Mouse (Mus musculus) gastrocnemius, adult 2 months (tissue): ENCODE results near the gene Zfp36l2. TPM values are rescaled to one million over a fixed set of nuclear protein-coding genes. Genes with fewer than 3 reads are reported as not detected.
"Not testable (repeated sequence)": the region's sequence is repeated elsewhere in the genome, so short reads cannot be mapped to it uniquely, and the experiment has no call there.

Source experiments
- DNase-seq: peaks from one replicate; pipeline ENCODE4 v3.0.0; 2022
- H3K27ac ChIP-seq: fragments of 200-600 bp; 2 replicates; pipeline ENCODE4 v1.8.1; 2022; ENCODE audit warnings: mild to moderate bottlenecking
- H3K4me3 ChIP-seq: fragments of 200-600 bp; 2 replicates; pipeline ENCODE4 v1.8.1; 2022; ENCODE audit warnings: mild to moderate bottlenecking, moderate library complexity
- CTCF ChIP-seq: fragments of 200-600 bp; IDR thresholded peaks from 2 replicates; pipeline ENCODE4 v1.8.1; 2022; ENCODE audit warnings: antibody characterized with exemption, mild to moderate bottlenecking, moderate library complexity
- intact Hi-C: fragments of 180-260 bp; cut with DNase I; formaldehyde crosslinking; loops from one replicate; pipeline ENCODE4 v1.15.1; 2025
- total RNA-seq, 2 experiments: library from RNA; stranded (reverse); gene quantifications; 2 replicates each; pipeline ENCODE4 v1.2.3; 2021

Zfp36l2 gene
- total RNA-seq, 2 experiments from 2014 or later: 9.7 to 10.1 TPM

DNA sequence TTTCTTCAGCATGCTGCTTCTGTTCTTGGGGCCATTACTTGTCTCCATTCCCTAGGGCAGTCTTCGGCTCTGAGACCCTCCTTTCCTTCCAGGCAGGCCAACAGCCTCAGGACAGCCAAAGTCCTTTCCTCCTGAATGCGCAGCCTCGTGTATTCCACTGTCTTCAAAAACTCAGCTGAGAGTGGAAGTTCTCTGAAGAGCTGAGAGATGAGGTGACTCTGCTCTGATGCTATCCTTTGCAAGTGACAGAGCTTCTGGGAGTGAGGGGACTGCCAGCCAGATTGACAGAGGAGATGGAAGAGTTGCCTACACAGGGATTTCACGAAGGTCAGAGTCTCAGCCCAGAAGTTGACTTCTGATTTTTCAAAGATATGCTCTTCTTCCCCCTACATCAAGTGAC is 4.2 kb upstream of the Zfp36l2 start:
- intact Hi-C loops: loop anchor here (1.0 to 2.0 kb wide), 3 partner anchors 164 to 289 kb away; no protein-coding TSS in a partner anchor
- H3K4me3 ChIP-seq: no peak overlapping the region
- H3K27ac ChIP-seq: no peak overlapping the region
- no peak for DNase-seq
- TF ChIP-seq CTCF: no peak

DNA sequence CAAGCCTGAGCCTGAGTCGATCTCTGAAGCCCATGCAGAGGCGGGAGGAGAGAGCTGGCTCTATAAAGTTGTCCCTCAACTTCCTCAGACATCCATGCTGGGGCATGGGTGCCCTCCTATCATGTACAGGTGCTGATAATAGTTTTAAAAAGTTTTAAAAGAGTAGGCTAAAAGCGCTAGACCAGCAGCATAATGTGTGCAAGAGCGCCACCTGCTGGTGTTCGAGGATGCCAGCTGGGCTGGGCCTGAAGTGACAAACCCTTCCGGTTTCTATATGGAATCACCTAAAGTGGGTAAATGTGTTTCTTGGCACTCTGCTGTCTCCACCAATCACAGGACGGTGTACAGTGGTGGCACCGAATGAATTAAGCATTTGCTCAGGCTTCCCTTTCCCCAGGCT is 3.1 kb upstream of the Zfp36l2 start:
- peak; percentile 89 for DNase-seq
- intact Hi-C loops: loop anchor here (1.0 to 2.0 kb wide), 3 partner anchors 163 to 288 kb away; no protein-coding TSS in a partner anchor
- Histone ChIP-seq H3K4me3 (no peak overlapping the region), H3K27ac (0 out of 2 replicates have a peak overlapping the region, but pooled peaks have one; percentile 94)
- peak; percentile 97 for TF ChIP-seq CTCF

DNA sequence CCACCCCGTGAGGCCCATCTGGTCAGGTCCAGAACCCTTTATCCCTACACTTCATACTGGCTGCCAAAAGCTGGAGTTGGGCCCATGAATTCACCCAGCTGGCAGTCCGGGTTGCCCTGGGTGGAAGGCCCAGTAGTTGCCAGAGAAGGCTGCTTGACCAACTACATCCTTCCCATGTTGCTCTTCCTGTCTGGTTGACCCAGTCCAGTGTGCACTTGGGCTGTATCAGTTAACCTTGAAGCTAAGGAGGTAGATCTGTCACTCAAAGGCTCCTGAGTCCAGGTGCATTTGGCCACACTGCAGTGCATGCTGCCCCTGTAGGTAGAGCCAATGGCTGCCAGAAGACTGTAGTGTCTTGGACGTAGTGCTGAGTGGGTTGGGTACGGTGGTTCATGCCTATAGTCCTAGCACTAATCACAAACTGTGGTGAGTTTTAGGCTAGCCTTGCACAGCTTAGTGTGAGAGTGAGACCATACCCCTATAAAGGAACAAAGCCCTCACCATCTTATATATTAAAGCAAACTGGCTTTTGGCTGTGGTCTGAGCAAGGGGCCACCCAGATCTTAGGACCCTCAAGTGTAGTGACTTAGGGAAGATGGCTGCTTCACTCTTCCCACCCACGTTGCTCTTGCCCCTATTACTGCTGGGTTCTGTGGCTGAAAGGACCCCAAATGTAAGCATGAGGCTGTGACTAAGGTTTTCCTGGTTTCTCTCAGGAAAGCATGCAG is 1.5 kb upstream of the Zfp36l2 start:
- peak overlapping the region; percentile 94 for H3K27ac ChIP-seq
- peak; percentile 55 for DNase-seq
- H3K4me3 ChIP-seq: peak overlapping the region; percentile 89
- no peak for TF ChIP-seq CTCF
- intact Hi-C loops: loop anchor here (2.0 to 5.0 kb wide), 2 partner anchors 42 to 216 kb away; no protein-coding TSS in a partner anchor

DNA sequence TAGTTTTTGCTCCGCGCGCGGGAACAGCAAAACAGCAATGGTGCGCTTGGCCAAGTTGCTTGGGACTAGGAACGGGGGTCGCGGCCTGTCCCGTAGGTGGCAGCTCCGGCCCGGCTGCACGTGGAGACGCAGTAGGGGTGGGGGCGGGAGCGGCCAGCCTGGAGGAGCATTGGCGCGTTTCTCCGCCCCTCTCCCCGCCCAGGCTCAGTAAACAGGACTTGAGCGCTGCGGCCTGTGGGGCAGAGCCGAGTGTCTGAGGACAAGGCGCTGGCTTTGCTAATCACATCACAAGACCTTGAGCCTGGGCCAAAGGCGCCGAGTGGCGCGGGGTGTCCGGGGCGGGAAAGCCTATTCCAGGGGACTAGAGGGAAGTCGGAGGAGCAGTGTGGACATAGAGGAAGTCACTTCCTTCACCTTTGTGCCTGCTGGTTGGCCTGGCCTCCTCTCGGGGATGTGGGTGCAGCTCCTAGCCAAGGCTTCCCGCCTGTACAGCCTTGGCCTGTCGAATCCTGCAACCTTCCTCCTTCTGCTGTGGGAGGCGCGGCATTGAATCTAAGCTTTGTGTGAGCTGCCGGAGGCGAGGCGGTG is 721 bp upstream of the Zfp36l2 start:
- Histone ChIP-seq H3K4me3 (peak overlapping the region; percentile 89), H3K27ac (peak overlapping the region; percentile 94)
- peak; percentile 95 for DNase-seq
- no peak for TF ChIP-seq CTCF
- intact Hi-C loops: loop anchor here (1.0 to 5.0 kb wide), 3 partner anchors 41 to 216 kb away; no protein-coding TSS in a partner anchor

DNA sequence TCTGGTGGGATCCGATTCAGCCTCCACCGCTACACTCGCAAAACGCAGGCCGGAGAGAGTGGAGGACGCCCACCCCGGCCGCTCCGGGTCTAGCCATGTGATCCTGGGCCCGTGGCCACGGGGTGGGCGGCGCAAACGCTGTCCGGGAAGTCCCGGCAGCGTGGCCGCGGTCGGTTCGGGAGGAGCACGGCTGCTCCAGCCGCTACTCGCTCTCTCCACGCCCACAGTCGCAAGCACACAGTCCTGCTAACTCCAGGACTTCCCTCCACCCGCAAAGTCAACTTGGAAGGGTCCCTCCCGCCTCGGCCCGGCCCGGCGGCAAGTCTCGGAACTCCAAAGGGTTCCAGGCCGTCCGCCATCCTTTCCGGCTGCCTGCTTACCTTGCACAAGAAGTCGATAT is 483 bp downstream of the Zfp36l2 start:
- intact Hi-C loops: loop anchor here (5.0 kb wide), 1 partner anchor 40 kb away; no protein-coding TSS in a partner anchor
- peak overlapping the region; percentile 89 for H3K4me3 ChIP-seq
- peak overlapping the region; percentile 94 for H3K27ac ChIP-seq
- DNase-seq: not testable (repeated sequence)

DNA sequence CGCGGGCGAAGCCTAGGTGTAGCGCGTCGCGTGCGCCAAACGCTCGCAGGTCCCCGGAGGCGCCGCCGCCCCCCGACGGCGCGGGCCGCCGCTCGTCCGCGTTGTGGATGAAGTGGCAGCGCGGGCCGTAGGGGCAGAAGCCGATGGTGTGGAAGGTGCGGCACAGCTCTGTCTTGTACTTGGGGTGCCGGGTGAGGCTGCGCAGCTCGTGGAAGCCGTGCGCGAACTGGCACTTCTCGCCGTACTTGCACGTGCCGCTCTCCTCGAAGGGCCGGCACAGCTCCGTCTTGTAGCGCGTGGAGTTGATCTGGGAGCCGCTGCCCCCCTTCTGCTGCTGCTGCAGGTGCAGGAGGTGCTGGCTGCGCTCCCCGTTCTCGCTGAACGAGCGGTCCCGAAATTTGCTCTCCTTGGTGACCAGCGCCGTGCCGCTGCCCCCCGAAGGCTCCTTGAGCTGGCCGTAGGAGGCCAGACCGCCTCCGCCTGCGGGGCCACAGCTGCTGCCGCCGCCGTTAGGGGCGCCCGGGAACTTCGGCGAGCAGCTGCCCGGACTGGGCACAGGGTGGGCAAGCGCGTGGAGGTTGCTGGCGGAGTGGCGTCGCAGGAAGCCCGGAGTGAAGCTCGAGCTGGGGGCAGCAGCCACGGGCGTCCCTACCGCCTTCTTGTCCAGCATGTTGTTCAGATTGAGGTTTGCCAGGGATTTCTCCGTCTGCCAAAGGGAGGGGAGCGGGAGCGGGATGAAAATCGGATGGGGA is 1.1 kb downstream of the Zfp36l2 start:
- H3K27ac ChIP-seq: peak overlapping the region; percentile 87
- intact Hi-C loops: loop anchor here (5.0 kb wide), 1 partner anchor 39 kb away; no protein-coding TSS in a partner anchor
- peak; percentile 33 for TF ChIP-seq CTCF
- peak; percentile 72 for DNase-seq
- H3K4me3 ChIP-seq: peak overlapping the region; percentile 89

DNA sequence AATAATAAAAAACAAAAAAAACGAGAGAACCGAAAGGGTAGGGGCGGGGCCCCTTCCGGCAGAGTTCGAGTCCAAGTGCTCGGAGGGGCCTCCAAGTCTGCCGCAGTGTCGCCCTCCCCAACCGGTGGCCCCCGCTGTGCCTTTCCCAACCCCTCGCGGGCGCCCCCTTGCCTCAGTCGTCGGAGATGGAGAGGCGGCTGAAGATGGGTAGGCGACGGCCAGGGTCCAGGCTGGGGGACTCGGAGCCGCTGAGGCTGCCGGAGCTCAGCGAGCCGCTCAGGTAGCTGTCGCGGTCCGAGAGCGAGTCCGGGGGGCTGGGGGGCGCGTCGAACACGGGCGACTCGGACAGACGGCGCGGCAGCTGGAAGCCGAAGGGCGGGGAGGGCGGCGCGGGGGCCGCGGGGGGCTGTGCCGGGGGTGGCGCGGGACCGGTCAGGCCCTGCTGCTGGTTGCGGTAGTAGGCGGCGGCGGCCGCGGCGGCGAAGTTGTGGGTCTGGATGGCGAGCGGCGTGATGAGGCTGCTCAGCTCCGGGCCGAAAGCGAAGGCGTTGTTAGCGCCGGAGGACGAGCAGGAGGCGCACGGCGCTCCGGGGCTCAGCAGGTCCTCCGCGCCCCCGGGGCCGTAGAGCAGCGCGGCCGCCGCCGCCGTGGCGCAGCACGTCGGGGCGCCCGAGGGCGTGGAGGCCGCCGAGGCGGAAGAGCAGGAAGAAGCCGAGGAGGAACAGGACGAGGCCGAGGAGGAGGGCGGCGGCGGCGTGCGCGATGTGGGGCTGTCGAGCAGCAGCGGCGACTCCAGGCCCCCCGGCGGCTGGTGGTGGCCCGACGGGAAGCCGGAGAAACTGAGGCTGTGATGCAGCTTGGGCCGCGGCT is 1.9 kb downstream of the Zfp36l2 start:
- Histone ChIP-seq H3K27ac (peak overlapping the region; percentile 87), H3K4me3 (peak overlapping the region; percentile 89)
- TF ChIP-seq CTCF: peak; percentile 42
- peak; percentile 73 for DNase-seq
- intact Hi-C loops: loop anchor here (5.0 kb wide), 1 partner anchor 39 kb away; no protein-coding TSS in a partner anchor

DNA sequence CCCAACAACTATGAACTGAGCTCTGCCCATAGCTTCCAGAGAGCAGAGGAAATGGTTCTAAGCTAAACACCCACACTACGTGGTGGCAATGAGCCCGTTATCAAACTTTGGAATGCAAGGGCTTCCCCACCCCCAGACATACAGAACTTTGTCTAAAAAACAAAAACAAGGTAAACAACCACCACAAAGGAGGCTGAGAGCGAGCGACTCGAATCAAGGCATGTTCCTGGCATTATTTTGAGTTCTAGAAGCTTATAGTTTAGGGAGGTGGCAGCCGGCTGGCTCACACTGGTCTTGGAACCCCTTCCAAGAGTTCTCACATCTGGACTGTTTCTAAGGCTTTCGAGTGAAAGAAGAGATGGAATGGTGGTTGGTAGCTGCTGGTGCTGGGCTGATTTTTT is 2.7 kb downstream of the Zfp36l2 start:
- peak overlapping the region; percentile 87 for H3K27ac ChIP-seq
- H3K4me3 ChIP-seq: peak overlapping the region; percentile 89
- intact Hi-C loops: loop anchor here (5.0 kb wide), 1 partner anchor 38 kb away; no protein-coding TSS in a partner anchor
- no peak for DNase-seq
- TF ChIP-seq CTCF: no peak

DNA sequence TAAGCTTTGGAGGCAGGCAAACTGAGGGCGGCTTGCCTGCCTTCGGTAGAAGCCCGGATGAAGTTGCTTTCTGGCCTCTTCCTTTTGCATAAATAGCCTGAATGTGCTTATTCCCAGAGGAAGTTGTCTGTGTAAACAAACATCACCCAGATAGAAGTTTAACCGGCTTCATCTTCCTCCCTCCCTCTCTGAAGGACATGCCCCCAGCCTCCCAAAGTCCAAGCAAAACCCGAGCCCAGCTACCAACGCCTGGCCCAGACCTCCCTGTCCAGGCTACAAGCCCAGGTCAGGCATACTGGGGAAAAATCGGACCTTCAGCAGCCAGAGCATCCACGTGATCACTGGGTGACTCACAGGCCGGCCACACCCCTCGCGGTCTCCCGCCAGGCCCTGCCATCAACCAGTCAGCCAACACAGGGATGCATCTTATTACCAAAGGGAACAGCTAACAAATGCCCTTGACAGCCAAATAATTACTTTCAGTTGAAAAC is 4.4 kb downstream of the Zfp36l2 start:
- TF ChIP-seq CTCF: no peak
- intact Hi-C loops: no loop called here
- peak; percentile 93 for DNase-seq
- Histone ChIP-seq H3K4me3 (peak overlapping the region; percentile 65), H3K27ac (peak overlapping the region; percentile 87)

DNA sequence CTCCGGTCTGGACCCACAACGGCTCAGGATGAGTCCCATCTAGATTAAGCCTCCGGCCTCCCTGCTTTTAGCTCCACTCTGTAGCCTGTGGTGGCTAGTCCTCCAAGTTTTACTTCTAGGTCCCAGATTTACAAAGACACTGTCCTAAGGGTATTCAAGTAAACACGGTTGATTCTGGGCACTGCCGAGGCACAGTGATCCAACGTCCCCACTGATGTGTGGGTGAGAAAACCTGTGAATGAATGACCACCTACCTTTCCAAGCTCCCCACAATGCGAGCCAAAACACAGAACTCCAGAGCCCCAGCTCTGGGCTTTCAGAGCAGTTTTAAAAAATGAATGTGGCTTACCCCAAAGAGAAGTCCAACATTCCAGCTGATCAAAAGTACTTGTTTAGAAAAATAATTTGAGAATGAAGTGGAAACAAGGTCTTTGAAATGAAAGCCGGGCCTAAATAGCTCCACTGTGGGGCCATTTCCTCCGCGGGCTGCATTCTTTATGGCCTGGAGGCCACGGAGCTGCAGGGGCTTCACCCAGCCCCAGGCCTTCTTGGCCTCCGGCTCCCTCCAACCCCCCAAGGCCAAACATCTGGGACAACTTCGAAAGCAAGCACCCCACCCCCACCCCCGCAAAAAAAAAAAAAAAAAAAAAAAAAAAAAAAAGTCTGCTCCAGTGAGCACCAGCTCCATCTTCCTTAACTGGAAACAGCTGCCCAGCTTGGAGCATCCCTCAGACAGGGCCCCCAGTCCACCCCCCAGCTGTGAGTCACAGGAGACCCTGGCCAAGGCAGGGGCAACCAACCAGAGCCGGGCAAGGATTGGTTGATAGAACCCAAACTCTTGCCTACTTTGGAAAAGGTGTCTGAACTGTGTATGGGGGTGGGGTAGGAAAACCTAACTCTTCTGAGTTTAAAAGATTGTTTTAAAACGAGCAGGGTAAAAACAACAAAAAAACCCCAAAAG is 5.2 kb downstream of the Zfp36l2 start:
- H3K27ac ChIP-seq: peak overlapping the region; percentile 87
- TF ChIP-seq CTCF: no peak
- intact Hi-C loops: no loop called here
- peak; percentile 67 for DNase-seq
- peak overlapping the region; percentile 65 for H3K4me3 ChIP-seq
